ENCODE assay signal across 8 mouse cellular contexts in the genomic region with DNA sequence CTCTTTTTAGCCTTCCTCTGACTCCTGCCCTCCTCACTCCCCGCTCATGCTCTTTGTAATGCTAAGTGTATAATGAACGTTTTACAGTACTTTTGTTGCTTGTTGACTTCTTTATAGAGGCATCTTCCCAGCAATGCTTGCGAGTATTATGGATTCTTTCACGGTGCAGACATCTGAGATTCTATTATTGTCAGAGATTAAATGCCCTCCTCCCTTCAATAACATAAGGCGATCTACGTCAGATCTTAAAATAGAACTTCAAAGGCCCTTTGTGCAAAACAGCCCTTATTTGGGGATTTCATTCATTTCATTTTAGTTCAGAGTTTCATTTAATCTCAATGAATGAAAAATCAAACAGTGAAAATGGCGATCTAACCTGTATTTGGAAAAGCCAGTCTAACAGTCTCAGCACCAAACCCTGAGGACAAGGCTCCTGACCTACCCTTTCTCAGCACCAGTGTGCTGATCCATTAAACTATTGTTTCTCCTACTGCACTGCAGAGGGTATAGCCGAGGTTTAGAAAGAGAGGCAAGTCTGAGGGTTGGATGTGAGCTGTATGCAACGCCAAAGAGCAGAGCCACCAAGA.
DNase-seq lines count a peak whose midpoint lies in the region; ATAC-seq and TF ChIP-seq lines count a peak whose summit lies in the region.

No protein-coding gene starts in this region.

- no peak for TF ChIP-seq CTCF in left cerebral cortex, adult 2 months (IDR thresholded peaks at IDR 0.05)

- DNase-seq in left cerebral cortex, adult 2 months (ENCODE audit: extremely low spot score in 1 of 2, low spot score in 2 of 2) = no peak
- DNase-seq in left cerebral cortex, adult 9 months (ENCODE audit: low spot score in 2 of 2) = no peak
- peak; percentile 9 for DNase-seq in embryonic facial prominence, embryonic 10.5 days (ENCODE audit: low spot score)
- DNase-seq in hindbrain, embryonic 14.5 days (ENCODE audit: low spot score) = no peak
- DNase-seq in midbrain, embryonic 11.5 days (ENCODE audit: low spot score, missing footprints) = peak; percentile 95
- DNase-seq in adrenal gland, adult 18-20 months (ENCODE audit: low spot score in 2 of 2) = no peak
- DNase-seq in adrenal gland, postnatal 4 days (ENCODE audit: low spot score in 2 of 2) = no peak
- DNase-seq in embryo, embryonic 11 days = no peak

- H3K4me1 ChIP-seq in embryonic facial prominence, embryonic 10.5 days = peaks cover 13% of the 10 kb centered on the region
- H3K4me1 ChIP-seq in hindbrain, embryonic 14.5 days (replicated peaks; ENCODE audit: control insufficient read depth, insufficient read depth, low read length) = peaks cover 16% of the 10 kb centered on the region
- H3K4me1 ChIP-seq in midbrain, embryonic 11.5 days (ENCODE audit: control insufficient read depth, insufficient read depth, low read length) = peaks cover 3% of the 10 kb centered on the region; the same call in 1 of the 2 replicates

- 2% methylated on average over 9 of the region's 9 CpGs for WGBS in embryonic facial prominence, embryonic 10.5 days
- WGBS in hindbrain, embryonic 14.5 days = under 1% methylated on average over 9 of the region's 9 CpGs
- 2% methylated on average over 9 of the region's 9 CpGs for WGBS in midbrain, embryonic 11.5 days

- peak overlapping the region; percentile 55 for H3K4me3 ChIP-seq in left cerebral cortex, adult 2 months
- H3K4me3 ChIP-seq in embryonic facial prominence, embryonic 10.5 days = peak overlapping the region; percentile 63
- peak overlapping the region; percentile 52 for H3K4me3 ChIP-seq in hindbrain, embryonic 14.5 days (replicated peaks; ENCODE audit: low read length)
- peak overlapping the region; percentile 38 for H3K4me3 ChIP-seq in midbrain, embryonic 11.5 days (ENCODE audit: low read depth, low read length)

- H3K4me2 ChIP-seq in hindbrain, embryonic 14.5 days (replicated peaks) = peak overlapping the region; percentile 69
- peak overlapping the region; percentile 58 for H3K4me2 ChIP-seq in midbrain, embryonic 11.5 days

- peak overlapping the region; percentile 80 for H3K9ac ChIP-seq in hindbrain, embryonic 14.5 days
- peak overlapping the region; percentile 73 for H3K9ac ChIP-seq in midbrain, embryonic 11.5 days (ENCODE audit: low read length)

- no peaks in the 10 kb centered on the region for H3K27me3 ChIP-seq in embryonic facial prominence, embryonic 10.5 days (replicated peaks; ENCODE audit: low read depth, poor library complexity, severe bottlenecking)
- no peaks in the 10 kb centered on the region for H3K27me3 ChIP-seq in hindbrain, embryonic 14.5 days (ENCODE audit: control insufficient read depth, insufficient read depth, low read length)
- no peaks in the 10 kb centered on the region for H3K27me3 ChIP-seq in midbrain, embryonic 11.5 days (ENCODE audit: control insufficient read depth, insufficient read depth, low read length)

- intact Hi-C loops in left cerebral cortex, adult 2 months (cut with DNase I) = loop anchor here (2.0 to 10.0 kb wide), 5 partner anchors 154 to 884 kb away; partner anchors contain the start of genes Gabra5 and Ube3a

- peak overlapping the region; percentile 99 for H3K27ac ChIP-seq in left cerebral cortex, adult 2 months
- peak overlapping the region; percentile 90 for H3K27ac ChIP-seq in embryonic facial prominence, embryonic 10.5 days (replicated peaks)
- H3K27ac ChIP-seq in hindbrain, embryonic 14.5 days = peak overlapping the region; percentile 100
- H3K27ac ChIP-seq in midbrain, embryonic 11.5 days (ENCODE audit: low read depth, low read length) = peak overlapping the region; percentile 82

- H3K9me3 ChIP-seq in embryonic facial prominence, embryonic 10.5 days = no peaks in the 10 kb centered on the region
- no peaks in the 10 kb centered on the region for H3K9me3 ChIP-seq in hindbrain, embryonic 14.5 days (ENCODE audit: control insufficient read depth, low read length)
- no peaks in the 10 kb centered on the region for H3K9me3 ChIP-seq in midbrain, embryonic 11.5 days (ENCODE audit: control insufficient read depth, low read length)

- no peaks in the 10 kb centered on the region for H3K36me3 ChIP-seq in embryonic facial prominence, embryonic 10.5 days (replicated peaks)
- H3K36me3 ChIP-seq in hindbrain, embryonic 14.5 days (replicated peaks; ENCODE audit: control insufficient read depth, insufficient read depth) = no peaks in the 10 kb centered on the region
- no peaks in the 10 kb centered on the region for H3K36me3 ChIP-seq in midbrain, embryonic 11.5 days (ENCODE audit: control insufficient read depth, insufficient read depth, low read length)

- peak; percentile 43 for ATAC-seq in hindbrain, embryonic 14.5 days (ENCODE audit: low FRiP score)
- ATAC-seq in midbrain, embryonic 11.5 days (ENCODE audit: low FRiP score) = peak; percentile 39

Comparison
In these comparisons a context has a peak if more than half of its experiments do, and no peak if none do; other contexts are left out.
1. DNase-seq: peak in embryonic facial prominence, embryonic 10.5 days (single experiment) and midbrain, embryonic 11.5 days (single experiment); none in left cerebral cortex, adult 2 months (0 of 2), left cerebral cortex, adult 9 months (0 of 2), hindbrain, embryonic 14.5 days (single experiment), adrenal gland, adult 18-20 months (0 of 2), adrenal gland, postnatal 4 days (0 of 2) and embryo, embryonic 11 days (single experiment).
2. Peak in every context shown above with its lines, with median percentiles within 50 percentile points of each other: H3K27ac ChIP-seq and H3K4me3 ChIP-seq.